Mouse (Mus musculus): ENCODE results near the gene Osbpl9.
A peak's percentile ranks its signal among the peaks of the same experiment; 100 is the strongest.

The Osbpl9 gene

GRCm38 (mm10) chr4:109204416-109204815 lies 2.3 kb upstream of the Osbpl9 start:
- DNase-seq: no peak

- DNase-seq: no peak
These were observed 1.9 kb upstream of the Osbpl9 start for GRCm38 (mm10) chr4:109203931-109204330.

GRCm38 (mm10) chr4:109199069-109199468 lies 3.0 kb downstream of the Osbpl9 start:
- no peak for DNase-seq

GRCm38 (mm10) chr4:109195900-109196629 lies 6.0 kb downstream of the Osbpl9 start:
- DNase-seq: no peak

- no peak for DNase-seq
These were observed 8.2 kb downstream of the Osbpl9 start for GRCm38 (mm10) chr4:109193886-109194285.

GRCm38 (mm10) chr4:109191598-109191997 lies 10.5 kb downstream of the Osbpl9 start:
- DNase-seq: no peak

GRCm38 (mm10) chr4:109185616-109186405 lies 16.3 kb downstream of the Osbpl9 start:
- peak; percentile 21 for DNase-seq

- DNase-seq: no peak
These were observed 26.4 kb downstream of the Osbpl9 start for GRCm38 (mm10) chr4:109175677-109176076.

GRCm38 (mm10) chr4:109173775-109174440 lies 28.2 kb downstream of the Osbpl9 start:
- peak; percentile 20 for DNase-seq

GRCm38 (mm10) chr4:109173369-109173768 lies 28.7 kb downstream of the Osbpl9 start:
- DNase-seq: no peak

GRCm38 (mm10) chr4:109165521-109166173 lies 36.4 kb downstream of the Osbpl9 start:
- peak; percentile 90 for DNase-seq

- DNase-seq: peak; percentile 32
These were observed 45.4 kb downstream of the Osbpl9 start for GRCm38 (mm10) chr4:109156481-109157261.

- no peak for DNase-seq
These were observed 46.0 kb downstream of the Osbpl9 start for GRCm38 (mm10) chr4:109156073-109156472.

- DNase-seq: no peak
These were observed 51.9 kb downstream of the Osbpl9 start for GRCm38 (mm10) chr4:109150214-109150613.

- DNase-seq: no peak
These were observed 52.7 kb downstream of the Osbpl9 start for GRCm38 (mm10) chr4:109149411-109149810.

GRCm38 (mm10) chr4:109147278-109148038 lies 54.6 kb downstream of the Osbpl9 start:
- DNase-seq: peak; percentile 68

- no peak for DNase-seq
These were observed 59.0 kb downstream of the Osbpl9 start for GRCm38 (mm10) chr4:109143091-109143490.

GRCm38 (mm10) chr4:109138551-109138950 lies 63.5 kb downstream of the Osbpl9 start:
- DNase-seq: no peak

GRCm38 (mm10) chr4:109136475-109137125 lies 65.5 kb downstream of the Osbpl9 start:
- DNase-seq: no peak

- no peak for DNase-seq
These were observed 67.1 kb downstream of the Osbpl9 start for GRCm38 (mm10) chr4:109134955-109135354.

Data from kidney, adult 18-20 months (tissue).